Mouse (Mus musculus): ENCODE data around the gene Runx2.

Gene Runx2

GRCm38 (mm10) chr17:44733544-44734310, 80.9 kb downstream of the Runx2 start:
- CTCF ChIA-PET: interaction anchor here in 1 of 4 experiments (1.0 kb wide), 1 partner anchor 278 kb away, joined by 3 read pairs; no protein-coding TSS in a partner anchor
- POLR2A ChIA-PET: no interaction called here

GRCm38 (mm10) chr17:44728464-44728863, 86.1 kb downstream of the Runx2 start:
- ChIA-PET POLR2A (no interaction called here), CTCF (no interaction called here)

GRCm38 (mm10) chr17:44727675-44728074, 86.9 kb downstream of the Runx2 start:
- CTCF ChIA-PET: no interaction called here
- POLR2A ChIA-PET: no interaction called here

GRCm38 (mm10) chr17:44724805-44725480, 89.7 kb downstream of the Runx2 start:
- ChIA-PET POLR2A (interaction anchor here in 1 of 4 experiments (1.2 kb wide), 1 partner anchor 23 kb away, joined by 3 read pairs; no protein-coding TSS in a partner anchor), CTCF (interaction anchor here in 1 of 4 experiments (1.0 kb wide), 1 partner anchor 19 kb away, joined by 3 read pairs; no protein-coding TSS in a partner anchor)

GRCm38 (mm10) chr17:44724255-44724654, 90.3 kb downstream of the Runx2 start:
- ChIA-PET POLR2A (interaction anchor here in 1 of 4 experiments (0.6 to 1.2 kb wide), 2 partner anchors 22 to 178 kb away, joined by 3 read pairs; no protein-coding TSS in a partner anchor), CTCF (interaction anchor here in 1 of 4 experiments (1.0 kb wide), 1 partner anchor 19 kb away, joined by 3 read pairs; no protein-coding TSS in a partner anchor)

- ChIA-PET CTCF (interaction anchor here in 1 of 4 experiments (0.7 kb wide), 1 partner anchor 60 kb away, joined by 14 read pairs; no protein-coding TSS in a partner anchor), POLR2A (no interaction called here)
These were observed 92.3 kb downstream of the Runx2 start for GRCm38 (mm10) chr17:44722103-44722792.

- POLR2A ChIA-PET: interaction anchor here in 1 of 4 experiments (0.5 kb wide), 1 partner anchor 105 kb away, joined by 3 read pairs; no protein-coding TSS in a partner anchor
- CTCF ChIA-PET: interaction anchor here in 1 of 4 experiments (0.6 kb wide), 1 partner anchor 364 kb away, joined by 6 read pairs; no protein-coding TSS in a partner anchor
These were observed 96.0 kb downstream of the Runx2 start for GRCm38 (mm10) chr17:44718591-44718990.

GRCm38 (mm10) chr17:44718036-44718435, 96.6 kb downstream of the Runx2 start:
- POLR2A ChIA-PET: interaction anchor here in 1 of 4 experiments (0.6 kb wide), 1 partner anchor 173 kb away, joined by 3 read pairs; no protein-coding TSS in a partner anchor
- CTCF ChIA-PET: interaction anchor here in 1 of 4 experiments (0.6 kb wide), 1 partner anchor 365 kb away, joined by 6 read pairs; no protein-coding TSS in a partner anchor

- CTCF ChIA-PET: no interaction called here
- POLR2A ChIA-PET: no interaction called here
These were observed 100.5 kb downstream of the Runx2 start for GRCm38 (mm10) chr17:44714116-44714515.

- POLR2A ChIA-PET: no interaction called here
- CTCF ChIA-PET: interaction anchor here in 1 of 4 experiments (0.6 kb wide), 1 partner anchor 102 kb away, joined by 3 read pairs; no protein-coding TSS in a partner anchor
These were observed 101.2 kb downstream of the Runx2 start for GRCm38 (mm10) chr17:44713404-44713803.

- ChIA-PET CTCF (no interaction called here), POLR2A (interaction anchor here in 1 of 4 experiments (0.6 kb wide), 1 partner anchor 1573 kb away, joined by 8 read pairs; the partner anchor contains the start of gene Tjap1)
These were observed 104.9 kb downstream of the Runx2 start for GRCm38 (mm10) chr17:44709516-44710252.

- CTCF ChIA-PET: no interaction called here
- POLR2A ChIA-PET: no interaction called here
These were observed 106.6 kb downstream of the Runx2 start for GRCm38 (mm10) chr17:44707956-44708355.

- CTCF ChIA-PET: interaction anchor here in 1 of 4 experiments (0.6 kb wide), 1 partner anchor 65 kb away, joined by 3 read pairs; no protein-coding TSS in a partner anchor
These were observed 108.1 kb downstream of the Runx2 start for GRCm38 (mm10) chr17:44706531-44706930.

GRCm38 (mm10) chr17:44702506-44703298, 111.9 kb downstream of the Runx2 start:
- CTCF ChIA-PET: interaction anchor here in 2 of 4 experiments (0.5 to 0.9 kb wide), 2 partner anchors 31 to 247 kb away, joined by 3 read pairs; no protein-coding TSS in a partner anchor
- POLR2A ChIA-PET: interaction anchor here in 1 of 4 experiments (1.1 kb wide), 1 partner anchor 22 kb away, joined by 3 read pairs; no protein-coding TSS in a partner anchor

More at GRCm38 (mm10) chr17:44706531-44706930, 108.1 kb downstream of the Runx2 start:
- POLR2A ChIA-PET: no interaction called here

GRCm38 (mm10) chr17:44701531-44701930, 113.1 kb downstream of the Runx2 start:
- CTCF ChIA-PET: no interaction called here
- POLR2A ChIA-PET: interaction anchor here in 1 of 4 experiments (1.1 to 1.4 kb wide), 2 partner anchors 19 to 23 kb away, joined by 3 read pairs; no protein-coding TSS in a partner anchor

- ChIA-PET POLR2A (interaction anchor here in 1 of 4 experiments (1.4 kb wide), 1 partner anchor 18 kb away, joined by 3 read pairs; no protein-coding TSS in a partner anchor), CTCF (interaction anchor here in 1 of 4 experiments (0.6 kb wide), 1 partner anchor 167 kb away, joined by 3 read pairs; no protein-coding TSS in a partner anchor)
These were observed 114.3 kb downstream of the Runx2 start for GRCm38 (mm10) chr17:44700326-44700725.

GRCm38 (mm10) chr17:44697053-44697452, 117.5 kb downstream of the Runx2 start:
- POLR2A ChIA-PET: no interaction called here
- CTCF ChIA-PET: no interaction called here
